ENCODE assay signal across 25 mouse cellular contexts in the genomic region with DNA sequence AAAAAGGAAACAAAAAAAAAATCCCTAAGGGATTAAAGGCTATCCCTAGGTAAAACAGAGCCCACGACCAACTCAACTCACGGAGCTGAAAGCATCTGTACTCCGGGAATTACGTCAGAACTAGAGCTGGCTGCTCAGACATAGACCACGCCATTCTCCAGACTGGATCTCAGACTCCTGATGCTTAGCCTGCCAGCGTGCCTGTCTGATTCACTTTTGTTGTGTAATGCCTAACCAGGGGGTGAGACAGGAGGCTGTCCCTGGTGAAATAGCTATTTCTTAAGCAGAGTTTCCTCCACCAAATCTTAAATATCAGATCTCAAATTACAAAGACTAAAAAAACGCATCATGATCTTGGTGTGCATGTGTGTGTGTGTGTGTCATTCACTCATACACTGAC. TPM values are rescaled to one million over a fixed set of nuclear protein-coding genes. Genes with fewer than 3 reads are reported as not detected.
A peak's percentile ranks its signal among the peaks of the same experiment; 100 is the strongest.
DNase-seq lines count a peak whose midpoint lies in the region; ATAC-seq and TF ChIP-seq lines count a peak whose summit lies in the region.
"Had no signal": no experiment of that assay in that cellular context is flagged by ENCODE, and none has a peak within 500 bp of the region (broad histone marks: within the 10 kb centered on the region; RNA-seq: fewer than 3 reads in every experiment).

No protein-coding gene starts in this region.

- no peak overlapping the region for H3K9ac ChIP-seq in kidney, postnatal 0 days (ENCODE audit: low read depth, low read length)
- H3K9ac ChIP-seq in stomach, embryonic 16.5 days (ENCODE audit: low read length) = no peak overlapping the region
- H3K9ac ChIP-seq in forebrain, embryonic 16.5 days (replicated peaks; ENCODE audit: low read depth, low read length) = no peak overlapping the region
- H3K9ac ChIP-seq: embryonic facial prominence, embryonic 12.5 days; forebrain, embryonic 15.5 days; liver, embryonic 15.5 days; lung, embryonic 15.5 days; neural tube, embryonic 15.5 days had no signal

- TF ChIP-seq CTCF in kidney, postnatal 0 days (IDR thresholded peaks at IDR 0.05; ENCODE audit: low read depth) = no peak
- TF ChIP-seq CTCF in kidney, adult 2 months (conservative IDR thresholded peaks at IDR 0.05; ENCODE audit: insufficient read depth, insufficient read length, low read depth, low read length) = no peak
- TF ChIP-seq CTCF in embryonic fibroblast, embryonic 13.5 days (IDR thresholded peaks at IDR 0.05; ENCODE audit: borderline replicate concordance, insufficient read depth, low read length) = no peak

- no peak for DNase-seq in kidney, postnatal 0 days (ENCODE audit: low spot score)
- DNase-seq in kidney, adult 2 months = no peak
- no peak for DNase-seq in embryonic facial prominence, embryonic 10.5 days (ENCODE audit: low spot score)
- DNase-seq in spleen, adult 18-20 months = no peak
- DNase-seq: cerebellum, adult 11 months; cerebellum, postnatal 14 days; kidney, adult 11 months; liver; right cerebral cortex, adult 18-20 months; thymus, postnatal 25 days had no signal

- H3K4me3 ChIP-seq in kidney, postnatal 0 days (replicated peaks; ENCODE audit: low read depth, low read length) = no peak overlapping the region
- H3K4me3 ChIP-seq in kidney, adult 2 months (ENCODE audit: insufficient read depth, low read depth, low read length) = no peak overlapping the region
- no peak overlapping the region for H3K4me3 ChIP-seq in embryonic facial prominence, embryonic 10.5 days
- no peak overlapping the region for H3K4me3 ChIP-seq in embryonic fibroblast, embryonic 13.5 days (ENCODE audit: insufficient read depth, low read length)
- H3K4me3 ChIP-seq in stomach, embryonic 16.5 days (replicated peaks; ENCODE audit: low read length) = no peak overlapping the region
- no peak overlapping the region for H3K4me3 ChIP-seq in forebrain, embryonic 16.5 days (replicated peaks; ENCODE audit: low read length)
- H3K4me3 ChIP-seq: embryonic facial prominence, embryonic 12.5 days; forebrain, embryonic 15.5 days; heart, embryonic 10.5 days; limb, embryonic 10.5 days; liver, embryonic 15.5 days; lung, embryonic 15.5 days; neural tube, embryonic 15.5 days had no signal

- H3K9me3 ChIP-seq in kidney, postnatal 0 days (replicated peaks; ENCODE audit: low read length) = no peaks in the 10 kb centered on the region
- no peaks in the 10 kb centered on the region for H3K9me3 ChIP-seq in embryonic facial prominence, embryonic 10.5 days
- H3K9me3 ChIP-seq in stomach, embryonic 16.5 days (replicated peaks; ENCODE audit: control insufficient read depth, low read length) = no peaks in the 10 kb centered on the region
- H3K9me3 ChIP-seq in forebrain, embryonic 16.5 days (ENCODE audit: control insufficient read depth, low read length) = no peaks in the 10 kb centered on the region
- H3K9me3 ChIP-seq: embryonic facial prominence, embryonic 12.5 days; forebrain, embryonic 15.5 days; heart, embryonic 10.5 days; limb, embryonic 10.5 days; liver, embryonic 15.5 days; lung, embryonic 15.5 days; neural tube, embryonic 15.5 days had no signal

- WGBS in kidney, postnatal 0 days = 82% methylated on average over 7 of the region's 7 CpGs
- WGBS in kidney, adult 2 months = 84% methylated on average over 7 of the region's 7 CpGs
- WGBS in embryonic facial prominence, embryonic 10.5 days = 83% methylated on average over 7 of the region's 7 CpGs
- 84% methylated on average over 7 of the region's 7 CpGs for WGBS in stomach, embryonic 16.5 days
- 84% methylated on average over 7 of the region's 7 CpGs for WGBS in forebrain, embryonic 16.5 days

- no peak for ATAC-seq in kidney, postnatal 0 days (replicated peaks; ENCODE audit: low FRiP score, low read depth)
- ATAC-seq in stomach, embryonic 16.5 days (ENCODE audit: insufficient read depth, low FRiP score) = no peak
- no peak for ATAC-seq in forebrain, embryonic 16.5 days
- ATAC-seq: activated CD4-positive, CD25-positive, alpha-beta regulatory T cell, adult 4 months; forebrain, embryonic 15.5 days had no signal

- H3K4me1 ChIP-seq in kidney, postnatal 0 days (replicated peaks; ENCODE audit: insufficient read depth, low read length) = 0 out of 2 replicates have a peak, but pooled peaks cover 7% of the 10 kb centered on the region
- H3K4me1 ChIP-seq in kidney, adult 2 months (ENCODE audit: control insufficient read depth, insufficient read depth, low read length) = peaks cover 22% of the 10 kb centered on the region
- H3K4me1 ChIP-seq in embryonic facial prominence, embryonic 10.5 days = peaks cover 57% of the 10 kb centered on the region
- H3K4me1 ChIP-seq in embryonic fibroblast, embryonic 13.5 days (ENCODE audit: control insufficient read depth, insufficient read depth, low read length) = peaks cover 52% of the 10 kb centered on the region
- peaks cover 34% of the 10 kb centered on the region for H3K4me1 ChIP-seq in stomach, embryonic 16.5 days (ENCODE audit: control insufficient read depth, insufficient read depth, low read length)
- 0 out of 2 replicates have a peak, but pooled peaks cover 3% of the 10 kb centered on the region for H3K4me1 ChIP-seq in forebrain, embryonic 16.5 days (replicated peaks; ENCODE audit: control insufficient read depth, insufficient read depth, low read length)
- H3K4me1 ChIP-seq: forebrain, embryonic 15.5 days had no signal

- H3K36me3 ChIP-seq in kidney, postnatal 0 days (ENCODE audit: insufficient read depth, low read length) = no peaks in the 10 kb centered on the region
- no peaks in the 10 kb centered on the region for H3K36me3 ChIP-seq in kidney, adult 2 months (ENCODE audit: control insufficient read depth, insufficient read depth, low read length)
- no peaks in the 10 kb centered on the region for H3K36me3 ChIP-seq in embryonic facial prominence, embryonic 10.5 days (replicated peaks)
- no peaks in the 10 kb centered on the region for H3K36me3 ChIP-seq in stomach, embryonic 16.5 days (ENCODE audit: control insufficient read depth, insufficient read depth, low read length)
- H3K36me3 ChIP-seq in forebrain, embryonic 16.5 days (ENCODE audit: control insufficient read depth, insufficient read depth) = no peaks in the 10 kb centered on the region
- H3K36me3 ChIP-seq: embryonic facial prominence, embryonic 12.5 days; forebrain, embryonic 15.5 days; limb, embryonic 10.5 days; lung, embryonic 15.5 days; neural tube, embryonic 15.5 days had no signal

- H3K27ac ChIP-seq in kidney, postnatal 0 days = 0 out of 2 replicates have a peak overlapping the region, but pooled peaks have one; percentile 25
- no peak overlapping the region for H3K27ac ChIP-seq in kidney, adult 2 months (ENCODE audit: insufficient read depth, low read depth, low read length)
- H3K27ac ChIP-seq in embryonic facial prominence, embryonic 10.5 days (replicated peaks) = 0 out of 2 replicates have a peak overlapping the region, but pooled peaks have one; percentile 31
- peak overlapping the region; percentile 37; the same call in 1 of the 2 replicates for H3K27ac ChIP-seq in embryonic fibroblast, embryonic 13.5 days (ENCODE audit: insufficient read depth, low read length)
- peak overlapping the region; percentile 29; the same call in 1 of the 2 replicates for H3K27ac ChIP-seq in stomach, embryonic 16.5 days (ENCODE audit: low read length)
- H3K27ac ChIP-seq in forebrain, embryonic 16.5 days (ENCODE audit: low read length) = no peak overlapping the region
- H3K27ac ChIP-seq: forebrain, embryonic 15.5 days; limb, embryonic 10.5 days; liver, embryonic 15.5 days; lung, embryonic 15.5 days; macrophage; neural tube, embryonic 15.5 days had no signal

- TF ChIP-seq POLR2A in kidney, adult 2 months (IDR thresholded peaks at IDR 0.05; ENCODE audit: low read depth, low read length) = no peak
- TF ChIP-seq POLR2A in embryonic fibroblast, embryonic 13.5 days (IDR thresholded peaks at IDR 0.05; ENCODE audit: low read depth, low read length) = no peak

- no peaks in the 10 kb centered on the region for H3K27me3 ChIP-seq in kidney, postnatal 0 days (ENCODE audit: insufficient read depth, low read length)
- H3K27me3 ChIP-seq in kidney, adult 2 months (replicated peaks; ENCODE audit: control insufficient read depth, insufficient read depth, low read length) = no peaks in the 10 kb centered on the region
- no peaks in the 10 kb centered on the region for H3K27me3 ChIP-seq in embryonic facial prominence, embryonic 10.5 days (replicated peaks; ENCODE audit: low read depth, poor library complexity, severe bottlenecking)
- no peaks in the 10 kb centered on the region for H3K27me3 ChIP-seq in stomach, embryonic 16.5 days (ENCODE audit: control insufficient read depth, insufficient read depth, low read length)
- H3K27me3 ChIP-seq in forebrain, embryonic 16.5 days (replicated peaks; ENCODE audit: control insufficient read depth, insufficient read depth, low read length) = no peaks in the 10 kb centered on the region
- H3K27me3 ChIP-seq: embryonic facial prominence, embryonic 12.5 days; forebrain, embryonic 15.5 days; liver, embryonic 15.5 days; lung, embryonic 15.5 days; neural tube, embryonic 15.5 days had no signal

- no peak overlapping the region for H3K4me2 ChIP-seq in kidney, postnatal 0 days (ENCODE audit: low read length)
- H3K4me2 ChIP-seq in stomach, embryonic 16.5 days (ENCODE audit: low read depth, low read length) = no peak overlapping the region
- H3K4me2 ChIP-seq in forebrain, embryonic 16.5 days (ENCODE audit: low read length) = no peak overlapping the region
- H3K4me2 ChIP-seq: embryonic facial prominence, embryonic 12.5 days; forebrain, embryonic 15.5 days; liver, embryonic 15.5 days; lung, embryonic 15.5 days; midbrain, embryonic 11.5 days; neural tube, embryonic 15.5 days had no signal

RNA-seq across cellular contexts. Expression of gene Rbm44, which starts 56.9 kb away (rescaled TPM):
- 0.20 and 0.28 TPM in 2 replicates for polyA plus RNA-seq in kidney, postnatal 0 days (2015; fragmentation: Nextera tagmentation; extraction: Ambion mirVana)
- polyA plus RNA-seq in kidney, adult 2 months (2012; rRNA removed) = 0.01 TPM in 1 of 2 replicates, not detected in the other
- 0.87 and 1.2 TPM in 2 replicates for polyA plus RNA-seq in embryonic facial prominence, embryonic 10.5 days (2016; fragmentation: Nextera tagmentation; extraction: Ambion mirVana)
- polyA plus RNA-seq in embryonic fibroblast, embryonic 13.5 days (2011; ENCODE audit: insufficient read length, low read depth, missing spikeins) = 0.27 TPM in 1 of 2 replicates, not detected in the other
- 0.35 and 0.45 TPM in 2 replicates for polyA plus RNA-seq in stomach, embryonic 16.5 days (2015; fragmentation: Nextera tagmentation; extraction: Ambion mirVana)
- 0.10 and 0.11 TPM in 2 replicates for polyA plus RNA-seq in forebrain, embryonic 16.5 days (2015; fragmentation: Nextera tagmentation; extraction: Ambion mirVana)
- polyA plus RNA-seq: large intestine, adult 2 months; small intestine, adult 2 months had no signal

Comparison
In these comparisons a context has a peak if more than half of its experiments do, and no peak if none do; other contexts are left out.
1. H3K27ac ChIP-seq: peak in kidney, postnatal 0 days (single experiment), embryonic facial prominence, embryonic 10.5 days (single experiment), embryonic fibroblast, embryonic 13.5 days (single experiment) and stomach, embryonic 16.5 days (single experiment); none in kidney, adult 2 months (single experiment) and forebrain, embryonic 16.5 days (single experiment).